Mouse (Mus musculus) forebrain, postnatal 0 days (tissue): ENCODE data around the gene 2310057M21Rik. TPM values are rescaled to one million over a fixed set of nuclear protein-coding genes. Genes with fewer than 3 reads are reported as not detected.

Experiments used
- ATAC-seq: fragments of 200-750 bp; cut with Nextera tagmentation; 2 replicates; pipeline ENCODE4 v1.8.0; 2017; ENCODE audit warnings: mild to moderate bottlenecking, moderate library complexity
- DNase-seq: peaks from one replicate; pipeline ENCODE4 v3.0.0-alpha.2; 2015
- H3K27ac ChIP-seq: fragments of 300-500 bp; sonication (generic); 2 replicates; pipeline ENCODE4 v1.5.1; 2014; ENCODE audit warnings: low read depth, mild to moderate bottlenecking, antibody characterized with exemption, low read length, moderate library complexity, mixed read lengths
- H3K27me3 ChIP-seq: fragments of 300-500 bp; sonication (generic); 2 replicates; pipeline ENCODE4 v1.6.1; 2014; ENCODE audit warnings: mild to moderate bottlenecking, low read length, mixed read lengths; ENCODE audit not compliant: insufficient read depth
- H3K36me3 ChIP-seq: fragments of 300-500 bp; sonication (generic); 2 replicates; pipeline ENCODE4 v1.6.1; 2014; ENCODE audit warnings: mild to moderate bottlenecking, moderate library complexity; ENCODE audit not compliant: insufficient read depth
- H3K4me1 ChIP-seq: fragments of 300-500 bp; sonication (generic); 2 replicates; pipeline ENCODE4 v1.6.1; 2014; ENCODE audit warnings: antibody characterized with exemption; ENCODE audit not compliant: insufficient read depth
- H3K4me2 ChIP-seq: fragments of 300-500 bp; sonication (generic); 2 replicates; pipeline ENCODE4 v1.6.1; 2014; ENCODE audit warnings: low read depth, mild to moderate bottlenecking, moderate library complexity
- H3K4me3 ChIP-seq: fragments of 300-500 bp; sonication (generic); 2 replicates; pipeline ENCODE4 v1.5.1; 2014; ENCODE audit warnings: low read depth, low read length, mixed read lengths
- H3K9ac ChIP-seq: fragments of 300-500 bp; sonication (generic); 2 replicates; pipeline ENCODE4 v1.6.1; 2014; ENCODE audit warnings: mild to moderate bottlenecking
- H3K9me3 ChIP-seq: fragments of 300-500 bp; sonication (generic); 2 replicates; pipeline ENCODE4 v1.6.1; 2016; ENCODE audit warnings: low read length
- CTCF ChIP-seq: sonication (generic); IDR thresholded peaks from 2 replicates; pipeline ENCODE4 v1.5.1; 2016; ENCODE audit warnings: antibody characterized with exemption, control low read depth, low read depth
- WGBS: fragments of 180-500 bp; shearing (Covaris S2); extraction: QIAGEN DNeasy Blood & Tissue Kit; methylation state at CpG from one replicate; pipeline ENCODE4 v1.1.7; 2014; 5-methylcytosine and 5-hydroxymethylcytosine counted together
- polyA plus RNA-seq: library from polyadenylated mRNA; unstranded; fragments of >200 nt; fragmentation: Nextera tagmentation; extraction: Ambion mirVana; gene quantifications from 2 replicates; pipeline ENCODE4 v1.2.1, GENCODE M21; 2015
- total RNA-seq: library from RNA; depleted of rRNA; stranded (reverse); fragments of >200 nt; gene quantifications from 2 replicates; pipeline ENCODE4 v1.2.3, GENCODE M21; 2014

The 2310057M21Rik gene
- total and polyA plus RNA-seq, 2 experiments from 2014 or later: 21.7 to 22.3 TPM

DNA sequence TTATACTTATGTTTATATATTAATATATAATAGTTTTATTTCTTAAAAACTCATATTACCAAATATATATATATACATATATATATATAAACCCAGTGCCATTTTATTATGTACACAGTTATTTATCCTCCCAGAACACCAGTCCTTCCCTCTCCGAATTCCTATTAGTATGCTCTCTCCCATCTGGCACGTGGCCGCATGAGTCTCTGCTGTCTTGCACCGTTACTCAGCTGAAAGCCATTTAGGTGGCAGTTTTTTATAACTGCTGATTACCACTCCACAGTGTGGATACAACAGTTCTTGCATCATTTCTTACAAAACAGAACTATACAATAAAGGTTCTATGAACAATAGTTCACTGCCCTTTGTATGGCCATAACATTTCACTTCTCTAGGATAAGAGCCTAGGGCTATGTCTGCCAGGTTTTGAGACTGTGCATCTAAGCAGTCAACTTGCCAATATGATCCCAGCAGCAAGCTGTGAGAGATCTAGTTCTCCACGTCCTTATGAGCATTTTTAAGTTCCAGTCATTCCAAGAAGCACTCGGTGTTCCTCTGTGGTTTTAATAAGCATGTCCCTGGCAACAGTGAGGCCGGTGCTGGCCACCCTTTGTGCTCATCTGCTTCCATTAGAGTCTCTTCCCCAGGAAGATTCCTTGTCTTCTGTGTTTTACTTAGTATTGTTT, 16.6 kb downstream of the 2310057M21Rik start:
- no peak for TF ChIP-seq CTCF
- H3K27ac ChIP-seq: no peak overlapping the region
- no peak overlapping the region for H3K4me3 ChIP-seq
- no peaks in the 10 kb centered on the region for H3K9me3 ChIP-seq
- DNase-seq (no peak), ATAC-seq (no peak)
- H3K4me1 ChIP-seq: no peaks in the 10 kb centered on the region
- H3K27me3 ChIP-seq: no peaks in the 10 kb centered on the region
- no peak overlapping the region for H3K4me2 ChIP-seq
- H3K36me3 ChIP-seq: peaks cover 33% of the 10 kb centered on the region
- 48% methylated on average over 7 of the region's 7 CpGs for WGBS
- no peak overlapping the region for H3K9ac ChIP-seq

- Histone ChIP-seq H3K27ac (no peak overlapping the region), H3K27me3 (no peaks in the 10 kb centered on the region), H3K4me1 (no peaks in the 10 kb centered on the region), H3K9ac (no peak overlapping the region), H3K4me3 (no peak overlapping the region), H3K9me3 (no peaks in the 10 kb centered on the region), H3K36me3 (peaks cover 24% of the 10 kb centered on the region), H3K4me2 (no peak overlapping the region)
- TF ChIP-seq CTCF: no peak
- WGBS: 22% methylated on average over 8 of the region's 8 CpGs
- ATAC-seq (no peak), DNase-seq (no peak)
These were observed 25.0 kb downstream of the 2310057M21Rik start for GRCm38 (mm10) chr7:131337502-131338068.

- no peak within 1 kb of the TSS for H3K27ac ChIP-seq
- H3K4me3 ChIP-seq: no peak within 1 kb of the TSS
- no peaks in the 10 kb centered on the region for H3K4me1 ChIP-seq
- no peak for TF ChIP-seq CTCF
- H3K9me3 ChIP-seq: no peaks in the 10 kb centered on the region
- 34% methylated on average over 1 of the region's 1 CpGs for WGBS
- 0 out of 2 replicates have a peak, but pooled peaks cover 1% of the 10 kb centered on the region for H3K36me3 ChIP-seq
- no peak within 1 kb of the TSS for H3K9ac ChIP-seq
- no peak within 1 kb of the TSS for H3K4me2 ChIP-seq
- DNase-seq: no peak
- ATAC-seq: no peak
- no peaks in the 10 kb centered on the region for H3K27me3 ChIP-seq
These were observed 29.0 kb downstream of the 2310057M21Rik start, which contains the start of gene Fam24a for GRCm38 (mm10) chr7:131333564-131333963. Gene Fam24a (plus strand): TSS chr7:131333864.

- H3K4me1 ChIP-seq: no peaks in the 10 kb centered on the region
- no peaks in the 10 kb centered on the region for H3K36me3 ChIP-seq
- no peak overlapping the region for H3K4me2 ChIP-seq
- ATAC-seq: no peak
- WGBS: 84% methylated on average over 2 of the region's 2 CpGs
- no peak for DNase-seq
- H3K27me3 ChIP-seq: no peaks in the 10 kb centered on the region
- TF ChIP-seq CTCF: no peak
- H3K9me3 ChIP-seq: no peaks in the 10 kb centered on the region
- H3K4me3 ChIP-seq: no peak overlapping the region
- no peak overlapping the region for H3K9ac ChIP-seq
- no peak overlapping the region for H3K27ac ChIP-seq
These were observed 30.9 kb downstream of the 2310057M21Rik start for GRCm38 (mm10) chr7:131331688-131332087.

GRCm38 (mm10) chr7:131329416-131329815, 33.1 kb downstream of the 2310057M21Rik start, which contains the start of gene Fam24b:
Gene Fam24b (minus strand): TSS chr7:131329516.
- Histone ChIP-seq H3K9ac (no peak within 1 kb of the TSS), H3K4me2 (no peak within 1 kb of the TSS), H3K4me1 (no peaks in the 10 kb centered on the region), H3K9me3 (no peaks in the 10 kb centered on the region), H3K27ac (no peak within 1 kb of the TSS), H3K36me3 (no peaks in the 10 kb centered on the region), H3K27me3 (no peaks in the 10 kb centered on the region), H3K4me3 (no peak within 1 kb of the TSS)
- WGBS: 93% methylated on average over 5 of the region's 5 CpGs
- DNase-seq (no peak), ATAC-seq (no peak)
- TF ChIP-seq CTCF: no peak

DNA sequence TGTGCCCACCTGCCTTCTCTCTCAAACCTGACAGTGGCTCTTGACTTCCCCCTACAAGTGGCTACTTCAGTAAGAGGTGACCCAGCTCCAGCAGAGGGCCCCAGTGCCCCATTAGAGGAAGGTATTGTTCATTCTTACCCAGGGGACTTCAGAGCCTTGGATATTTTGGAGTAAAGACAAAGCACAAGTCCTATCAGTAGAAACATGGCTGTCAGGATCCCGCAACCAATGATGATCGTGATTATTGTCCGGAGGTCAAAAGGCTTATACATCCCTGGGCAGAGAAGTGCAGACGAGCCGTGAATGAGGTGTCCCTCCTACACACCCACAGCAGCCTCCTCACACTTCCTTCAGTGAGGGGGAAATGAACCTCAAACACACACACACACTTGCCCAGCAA, 35.5 kb downstream of the 2310057M21Rik start:
- Histone ChIP-seq H3K9ac (no peak overlapping the region), H3K4me1 (no peaks in the 10 kb centered on the region), H3K27ac (no peak overlapping the region), H3K36me3 (no peaks in the 10 kb centered on the region), H3K27me3 (no peaks in the 10 kb centered on the region), H3K9me3 (no peaks in the 10 kb centered on the region), H3K4me3 (no peak overlapping the region), H3K4me2 (no peak overlapping the region)
- DNase-seq: no peak
- TF ChIP-seq CTCF: no peak
- WGBS: 92% methylated on average over 5 of the region's 5 CpGs
- ATAC-seq: no peak

DNA sequence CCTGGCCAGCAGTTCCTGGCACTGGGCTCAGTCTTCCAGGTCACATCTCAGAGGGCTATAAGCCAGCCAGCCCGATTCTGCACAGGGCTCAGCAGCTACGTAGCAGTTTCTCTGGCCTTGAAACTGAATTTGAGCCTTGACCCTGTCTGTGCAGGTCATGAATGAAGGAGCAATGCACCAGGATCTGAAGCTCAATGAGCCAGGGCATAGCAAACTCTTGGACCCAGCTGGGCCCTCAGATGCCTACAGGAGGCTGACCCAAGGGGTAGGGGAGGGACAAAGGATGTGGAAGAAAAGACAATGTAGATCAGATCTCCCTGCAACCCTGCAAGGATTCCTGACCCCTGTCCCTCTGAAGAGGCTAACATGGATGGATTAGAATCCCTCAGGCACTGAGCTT, 40.4 kb downstream of the 2310057M21Rik start, which contains the start of gene Cuzd1:
Gene Cuzd1 (minus strand): TSS at position 101 of the 400 bp plus-strand sequence.
- 88% methylated on average over 2 of the region's 2 CpGs for WGBS
- TF ChIP-seq CTCF: no peak

More for the DNA sequence above, 40.4 kb downstream of the 2310057M21Rik start, which contains the start of gene Cuzd1:
- no peak within 1 kb of the TSS for H3K9ac ChIP-seq
- H3K4me2 ChIP-seq: no peak within 1 kb of the TSS
- H3K9me3 ChIP-seq: no peaks in the 10 kb centered on the region
- ATAC-seq (no peak), DNase-seq (no peak)
- H3K4me1 ChIP-seq: no peaks in the 10 kb centered on the region
- no peak within 1 kb of the TSS for H3K4me3 ChIP-seq
- H3K27me3 ChIP-seq: no peaks in the 10 kb centered on the region
- H3K27ac ChIP-seq: no peak within 1 kb of the TSS
- no peaks in the 10 kb centered on the region for H3K36me3 ChIP-seq
